Mouse (Mus musculus) adrenal gland (tissue): Measurements from ENCODE around the gene Mrps9.
"Not testable (repeated sequence)": the region's sequence is repeated elsewhere in the genome, so short reads cannot be mapped to it uniquely, and the experiment has no call there.

Experiments used
- intact Hi-C: fragments of 180-260 bp; cut with DNase I; formaldehyde crosslinking; loops from one replicate; pipeline ENCODE4 v1.15.1; 2025
- long read RNA-seq, 2 experiments: library from polyadenylated mRNA; unstranded; transcript quantifications; one replicate each; pipeline ENCODE4 v2.0.0; 2020; ENCODE audit warnings: borderline replicate concordance in 1 of 2; ENCODE audit not compliant: insufficient replicate concordance in 1 of 2

The Mrps9 gene
- long read RNA-seq, experiment 1, transcript Mrps9-201 (11 exons, 1,418 nt) = major isoform, 67 of 74 reads
- long read RNA-seq, experiment 1, partial matches to known transcripts = 2 of 74 reads
- long read RNA-seq, experiment 1, other reads (novel, unspliced or antisense) = 5 of 74 reads
- long read RNA-seq, experiment 2, transcript Mrps9-201 (11 exons, 1,418 nt) = major isoform, 49 of 57 reads
- long read RNA-seq, experiment 2, partial matches to known transcripts = 2 of 57 reads
- long read RNA-seq, experiment 2, other reads (novel, unspliced or antisense) = 6 of 57 reads

GRCm38 (mm10) chr1:42850663-42851397, at the start of gene Mrps9:
TSS of gene Mrps9 (plus strand) at chr1:42851233.
- intact Hi-C loops = no loop called here

GRCm38 (mm10) chr1:42813301-42813845, 37.7 kb upstream of the Mrps9 start:
- intact Hi-C loops = no loop called here

DNA sequence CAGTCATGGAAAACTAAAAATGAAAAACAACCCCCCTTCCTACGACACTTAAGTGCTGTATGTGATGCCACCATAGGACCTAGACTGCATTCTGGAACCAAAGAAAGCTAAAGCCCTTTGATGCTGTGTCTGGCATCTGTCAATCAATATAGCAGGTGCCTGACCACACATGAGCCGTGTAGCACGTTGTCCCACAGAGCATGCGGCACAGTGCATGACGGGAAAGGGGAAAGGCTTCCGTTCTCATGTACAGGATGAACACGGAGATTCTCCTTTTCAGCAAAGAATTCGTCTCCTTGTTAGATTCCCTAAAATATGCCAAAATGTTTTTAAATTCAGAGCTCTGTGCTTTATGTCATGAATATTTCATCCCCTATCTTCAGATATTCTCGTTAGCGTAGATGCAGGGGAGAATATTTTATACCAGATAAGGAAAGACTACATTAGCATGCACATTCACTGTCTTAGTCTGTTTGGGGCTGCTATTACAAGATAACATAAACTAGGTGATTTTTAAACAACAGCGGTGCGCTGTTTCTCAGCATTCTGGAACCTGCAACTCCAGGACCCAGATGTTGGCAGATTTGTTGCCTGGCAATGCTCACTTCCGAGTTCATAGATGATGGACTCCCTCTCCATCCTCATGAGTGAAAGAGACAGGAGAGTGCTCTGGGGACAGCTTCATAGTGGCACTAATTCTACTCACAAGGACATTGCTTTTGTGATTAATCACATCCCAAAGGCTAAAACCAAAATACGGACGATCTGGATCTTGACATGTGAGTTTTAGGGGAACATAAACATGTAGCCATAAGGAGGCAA, 36.0 kb upstream of the Mrps9 start:
- intact Hi-C loops = no loop called here

DNA sequence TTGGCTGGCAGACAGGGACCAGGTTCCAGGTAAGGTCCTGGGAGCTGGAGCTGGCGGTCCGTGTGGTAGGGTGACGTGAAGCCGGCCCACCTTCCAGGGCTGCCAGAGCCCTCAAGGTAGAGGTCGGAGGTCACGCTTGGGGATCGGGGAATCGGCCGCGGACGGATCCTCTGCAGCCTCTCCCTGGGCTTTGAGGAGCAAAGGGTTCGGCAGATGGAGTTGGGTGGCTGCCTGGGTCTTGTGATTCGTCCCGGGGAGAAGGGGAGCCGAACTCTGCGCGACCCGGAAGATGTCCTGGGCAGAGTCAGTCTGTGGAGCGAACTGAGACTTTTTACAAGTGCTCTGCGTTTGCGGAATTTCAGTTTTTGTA, 350 bp downstream of the Mrps9 start:
- intact Hi-C loops = no loop called here

- intact Hi-C loops = no loop called here
These were observed 777 bp downstream of the Mrps9 start for GRCm38 (mm10) chr1:42851810-42852209.

GRCm38 (mm10) chr1:42864719-42865250, 13.8 kb downstream of the Mrps9 start:
- intact Hi-C loops = no loop called here

- intact Hi-C loops = no loop called here
These were observed 14.4 kb downstream of the Mrps9 start for GRCm38 (mm10) chr1:42865336-42865939.

GRCm38 (mm10) chr1:42865986-42866385, 15.0 kb downstream of the Mrps9 start:
- intact Hi-C loops = no loop called here

DNA sequence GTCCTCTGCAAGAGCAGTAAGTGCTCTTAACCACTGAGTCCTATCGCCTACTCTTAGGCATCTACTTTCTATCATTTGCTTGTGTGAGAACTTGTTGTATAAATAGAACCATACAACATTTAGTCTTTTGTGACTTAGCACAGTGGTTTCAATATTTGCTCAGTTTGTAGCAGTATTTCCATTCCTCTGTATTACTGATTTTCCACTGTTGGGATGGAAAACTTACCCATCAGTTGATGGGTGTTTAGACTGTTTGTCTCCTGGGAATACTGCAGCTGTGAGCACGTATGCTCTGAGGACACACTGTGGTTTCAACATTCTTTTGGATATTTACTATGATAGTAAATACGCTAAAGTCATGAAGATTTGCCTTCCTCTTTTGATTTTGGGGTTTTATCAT, 16.2 kb downstream of the Mrps9 start:
- intact Hi-C loops = no loop called here

- intact Hi-C loops = no loop called here
These were observed 23.1 kb downstream of the Mrps9 start for GRCm38 (mm10) chr1:42874174-42874573.

GRCm38 (mm10) chr1:42875271-42875670, 24.2 kb downstream of the Mrps9 start:
- intact Hi-C loops = no loop called here

GRCm38 (mm10) chr1:42876463-42877093, 25.5 kb downstream of the Mrps9 start:
- intact Hi-C loops = no loop called here

DNA sequence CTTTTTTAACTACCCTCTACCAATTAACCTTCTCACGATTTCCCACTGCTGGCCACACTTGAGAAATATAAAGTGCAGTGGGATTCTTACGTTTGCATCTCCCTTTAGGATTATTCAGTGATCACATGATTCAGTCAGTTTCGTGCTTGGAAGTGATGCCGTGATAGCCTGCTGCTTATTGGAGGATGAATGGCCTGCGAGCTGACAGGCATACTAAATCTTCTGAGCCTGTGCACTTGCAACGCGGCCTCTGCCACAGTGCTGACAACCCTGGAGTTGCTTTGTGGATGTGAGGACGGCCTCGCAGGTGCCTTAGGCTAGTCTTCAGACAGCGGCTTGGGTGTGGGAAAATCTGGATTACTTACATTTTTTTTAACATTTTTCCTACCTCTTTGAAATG, 26.2 kb downstream of the Mrps9 start:
- intact Hi-C loops = no loop called here

DNA sequence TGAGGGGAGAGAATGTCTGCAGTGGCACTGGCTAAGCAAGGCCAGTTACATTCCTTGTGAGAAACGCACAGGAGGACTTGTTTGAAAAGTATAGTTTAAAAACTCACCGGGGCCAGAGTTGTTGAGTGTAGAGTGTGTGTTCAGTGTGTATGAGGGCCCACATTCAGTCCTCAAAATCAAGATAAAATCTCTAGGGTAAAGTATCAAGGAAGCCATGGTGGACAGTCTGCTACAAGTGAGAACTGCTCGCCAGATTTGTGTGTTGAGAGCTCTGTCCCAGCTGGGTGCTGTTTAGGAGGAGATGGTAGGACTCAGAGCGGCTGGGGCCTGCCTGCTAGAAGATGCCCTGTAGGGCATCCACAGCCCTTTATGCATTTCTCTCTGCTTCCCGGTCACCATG, 27.8 kb downstream of the Mrps9 start:
- intact Hi-C loops = no loop called here

GRCm38 (mm10) chr1:42882258-42882657, 31.2 kb downstream of the Mrps9 start:
- intact Hi-C loops = no loop called here

GRCm38 (mm10) chr1:42883418-42883817, 32.4 kb downstream of the Mrps9 start:
- intact Hi-C loops = not testable (repeated sequence)

DNA sequence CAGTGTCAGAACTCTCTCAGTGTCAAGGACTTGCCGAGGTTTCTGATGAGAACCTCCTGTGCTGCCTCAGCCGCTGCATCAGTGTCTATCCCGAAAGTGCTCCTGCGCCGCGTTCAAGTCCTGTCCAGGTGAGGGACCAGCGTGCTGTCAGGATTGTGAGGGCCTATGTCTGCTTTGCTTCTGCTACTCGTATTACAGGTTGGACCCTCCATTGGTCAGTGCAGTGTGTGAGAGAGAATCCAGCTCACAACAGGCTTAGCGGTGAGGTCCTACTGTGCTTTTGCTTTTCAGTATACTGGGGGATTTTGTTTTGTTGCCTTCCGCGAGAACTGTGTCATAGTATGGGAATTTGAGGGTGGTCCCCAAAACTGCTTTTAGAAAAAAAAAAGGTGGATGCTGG, 36.8 kb downstream of the Mrps9 start:
- intact Hi-C loops = no loop called here

- intact Hi-C loops = no loop called here
These were observed 37.7 kb downstream of the Mrps9 start for GRCm38 (mm10) chr1:42888541-42889349.

DNA sequence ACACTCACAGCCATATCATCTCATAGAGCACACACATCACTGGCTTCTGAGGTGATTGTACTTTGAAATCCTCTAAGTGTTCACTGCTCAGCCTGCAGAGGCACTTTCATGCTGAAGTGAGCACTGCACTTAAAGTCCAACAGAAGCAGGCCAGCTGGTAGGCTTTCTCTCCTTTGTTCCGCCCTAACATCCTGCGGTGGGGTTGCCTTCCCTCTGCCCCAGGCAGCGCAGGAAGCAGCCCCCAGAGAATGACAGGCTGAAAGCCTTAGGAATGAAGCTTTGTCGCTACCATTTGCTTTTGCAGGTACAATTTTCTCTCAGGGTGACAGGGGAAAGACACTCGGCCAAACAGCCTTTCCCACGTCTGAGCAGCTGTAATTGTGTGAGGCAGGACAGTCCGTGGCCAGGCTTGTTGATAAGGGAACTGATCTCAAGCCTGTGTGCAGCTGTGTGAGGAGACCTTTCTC, 38.4 kb downstream of the Mrps9 start:
- intact Hi-C loops = no loop called here

GRCm38 (mm10) chr1:42894695-42895094, 43.7 kb downstream of the Mrps9 start:
- intact Hi-C loops = no loop called here
